Mouse (Mus musculus) activated CD4-positive, CD25-positive, alpha-beta regulatory T cell (primary cell): ENCODE data around the gene Onecut1. TPM values are rescaled to one million over a fixed set of nuclear protein-coding genes. Genes with fewer than 3 reads are reported as not detected.

Experiments
- polyA plus RNA-seq, 2 experiments: library from polyadenylated mRNA; unstranded; fragments of 100-300 nt; shearing (Covaris generic); gene quantifications; one replicate each; pipeline ENCODE4 v1.2.1; 2017

Onecut1 gene
- not detected for polyA plus RNA-seq

DNA sequence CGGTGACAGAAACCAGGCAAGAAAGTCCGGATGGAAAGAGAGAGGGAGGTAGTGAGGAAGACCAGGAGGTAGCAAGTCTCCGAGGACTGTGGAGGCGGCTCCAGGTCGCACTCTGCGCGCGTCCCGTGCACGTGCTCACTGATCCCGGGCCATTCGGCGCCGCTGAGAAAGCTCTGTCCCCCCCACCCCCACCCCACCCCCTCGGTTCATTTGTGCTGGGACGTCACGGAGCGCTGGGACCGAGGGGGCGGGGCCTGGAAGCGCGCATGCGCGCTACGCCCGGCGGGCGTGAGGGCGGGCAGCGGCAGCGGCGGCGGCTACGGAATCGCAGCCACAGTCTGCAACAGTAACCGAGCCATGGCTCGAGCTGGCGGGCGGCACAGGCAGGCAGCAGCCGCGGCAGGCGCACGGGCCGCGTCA is at the start of gene Onecut1:
Gene Onecut1, plus strand, starts transcription at position 361 of the 420 bp plus-strand sequence.

Other genes starting within 250 kb of the Onecut1 start
- gene Fam214a, start 91.0 kb downstream of the Onecut1 start, polyA plus RNA-seq, result 10 to 100 TPM; 37.1 to 37.4 TPM
- 100 to 1,000 TPM; 317 to 386 TPM for gene Arpp19, start 175.7 kb downstream of the Onecut1 start, polyA plus RNA-seq
- 10 to 100 TPM; 12.4 to 20.1 TPM for gene Myo5a, start 209.1 kb downstream of the Onecut1 start, polyA plus RNA-seq